Mouse (Mus musculus): Measurements from ENCODE around the gene Clec3a.

Clec3a gene

DNA sequence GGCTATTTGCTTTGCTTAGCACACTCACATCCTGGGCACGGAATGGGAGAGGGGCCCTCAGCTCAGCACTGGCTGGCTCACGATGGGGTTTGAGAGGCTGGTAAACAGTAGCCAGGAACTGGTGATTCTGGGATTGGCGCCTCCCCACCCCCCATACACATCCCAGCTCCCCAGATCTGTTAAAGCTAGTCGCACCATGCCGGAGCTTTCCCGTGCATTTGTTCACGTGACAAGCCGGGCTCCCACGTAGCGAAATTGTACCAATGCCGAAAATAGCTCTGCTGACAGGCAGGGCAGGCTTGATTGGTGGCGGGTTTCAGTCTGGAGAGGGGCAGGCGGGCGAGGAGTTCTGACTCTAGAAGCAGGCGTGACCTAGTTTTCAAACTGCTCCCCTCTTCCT is 38.1 kb downstream of the Clec3a start:
- intact Hi-C loops (cut with DNase I), result loop anchor here (10.0 kb wide), 3 partner anchors 259 to 1979 kb away; no protein-coding TSS in a partner anchor

DNA sequence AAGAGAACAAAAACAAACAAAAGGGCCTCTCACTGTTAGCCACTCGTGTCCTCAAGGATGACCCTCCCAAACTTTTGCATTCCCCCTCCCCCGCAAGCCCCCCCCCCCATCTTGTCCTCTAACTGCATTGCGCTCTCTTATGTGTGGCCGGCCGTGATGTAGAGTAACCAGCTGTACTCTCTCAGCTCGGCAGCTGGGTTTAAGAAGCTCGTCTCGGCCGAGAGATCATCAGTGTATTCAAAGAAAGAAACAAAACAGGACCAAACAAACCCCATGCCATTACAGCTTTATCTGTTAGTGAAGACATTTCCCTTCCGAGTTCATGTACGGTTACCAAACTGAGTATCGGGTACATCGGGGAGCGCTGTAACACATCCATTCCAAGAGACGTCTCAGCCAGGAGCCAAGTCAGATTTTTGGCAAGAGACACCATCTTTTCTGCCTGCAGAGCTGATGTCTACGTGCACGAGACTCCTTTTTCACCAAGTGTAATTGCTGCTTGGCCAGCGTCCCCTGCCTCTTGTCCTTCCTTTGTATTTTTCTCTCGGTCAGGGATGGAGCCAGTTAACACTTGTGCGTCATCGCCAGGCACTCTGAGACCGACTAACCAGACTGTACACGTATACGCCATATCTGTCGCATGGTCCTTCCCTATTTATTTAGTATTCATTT is 40.4 kb downstream of the Clec3a start:
- intact Hi-C loops (cut with DNase I), result loop anchor here (10.0 kb wide), 3 partner anchors 257 to 1977 kb away; no protein-coding TSS in a partner anchor

- intact Hi-C loops (cut with DNase I), result no loop called here
These were observed 42.7 kb downstream of the Clec3a start for GRCm38 (mm10) chr8:114460600-114460999.

DNA sequence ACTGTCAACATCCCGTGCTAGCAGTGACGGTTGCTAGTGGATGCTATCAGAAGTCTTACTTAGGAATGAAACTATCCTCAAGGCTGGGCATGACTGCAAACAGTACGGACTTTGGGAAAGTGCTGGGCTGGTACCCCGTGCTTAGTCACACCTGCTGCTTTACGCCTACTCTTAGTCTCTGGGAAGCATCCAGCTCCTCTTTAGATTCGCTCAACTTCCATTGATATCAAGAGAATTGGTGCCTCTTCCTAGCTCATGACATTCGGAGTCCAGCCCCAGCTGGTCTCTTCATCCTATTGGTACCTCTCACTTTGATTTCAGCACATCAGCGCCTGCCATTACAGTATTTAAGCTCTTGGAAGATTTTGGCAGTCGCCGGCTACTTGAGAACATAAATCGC is 44.7 kb downstream of the Clec3a start:
- intact Hi-C loops (cut with DNase I), result no loop called here

DNA sequence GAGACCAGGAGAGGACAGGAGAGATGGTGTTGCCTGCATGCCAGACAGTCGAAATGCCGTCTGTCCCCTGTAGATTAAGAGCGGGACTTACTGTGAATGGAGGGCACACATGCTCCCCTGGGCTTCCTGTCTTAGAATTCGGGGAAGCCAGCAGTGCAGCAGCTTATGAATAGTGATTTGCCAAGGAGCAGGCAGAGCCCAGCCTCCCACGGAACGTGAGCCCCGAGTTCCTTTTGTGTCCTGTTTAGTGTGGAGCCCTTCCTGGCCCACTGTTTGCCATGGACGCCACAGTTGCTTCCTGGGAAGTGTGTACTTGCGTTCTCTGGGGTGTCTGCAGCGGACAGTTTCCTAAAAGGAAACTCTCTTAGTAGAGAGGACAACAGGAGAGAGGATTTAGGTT is 45.4 kb downstream of the Clec3a start:
- intact Hi-C loops (cut with DNase I), result no loop called here

- intact Hi-C loops (cut with DNase I), result no loop called here
These were observed 50.8 kb downstream of the Clec3a start for GRCm38 (mm10) chr8:114468526-114469207.

GRCm38 (mm10) chr8:114469208-114469590 is 51.3 kb downstream of the Clec3a start:
- intact Hi-C loops (cut with DNase I), result no loop called here

DNA sequence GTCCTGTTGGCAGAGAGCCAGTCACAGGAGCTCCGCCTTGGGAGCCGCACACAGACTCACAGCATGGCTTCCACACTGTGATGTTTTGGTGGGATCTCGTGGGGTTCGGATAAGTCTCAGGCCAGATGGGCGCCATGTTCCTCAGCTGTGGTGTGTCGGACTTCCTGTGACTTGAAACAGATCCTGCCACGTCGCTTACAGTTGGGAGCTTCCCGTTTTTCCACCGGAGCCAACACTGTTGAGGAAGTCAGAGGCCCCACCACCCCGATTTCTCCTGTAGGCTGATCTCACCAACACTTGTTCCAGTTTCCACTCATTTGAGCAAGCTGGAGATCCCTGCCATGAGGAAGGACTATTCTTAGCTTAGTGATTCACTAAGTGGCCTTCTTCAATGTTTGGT is 55.7 kb downstream of the Clec3a start:
- intact Hi-C loops (cut with DNase I), result no loop called here

Data from adrenal gland (tissue).